Mouse (Mus musculus): ENCODE results near the gene Palm3. TPM values are rescaled to one million over a fixed set of nuclear protein-coding genes. Genes with fewer than 3 reads are reported as not detected.
"Not testable (repeated sequence)": the region's sequence is repeated elsewhere in the genome, so short reads cannot be mapped to it uniquely, and the experiment has no call there.

Palm3 gene
- polyA plus RNA-seq, 2 experiments from 2014 or later = 2.0 to 2.9 TPM

DNA sequence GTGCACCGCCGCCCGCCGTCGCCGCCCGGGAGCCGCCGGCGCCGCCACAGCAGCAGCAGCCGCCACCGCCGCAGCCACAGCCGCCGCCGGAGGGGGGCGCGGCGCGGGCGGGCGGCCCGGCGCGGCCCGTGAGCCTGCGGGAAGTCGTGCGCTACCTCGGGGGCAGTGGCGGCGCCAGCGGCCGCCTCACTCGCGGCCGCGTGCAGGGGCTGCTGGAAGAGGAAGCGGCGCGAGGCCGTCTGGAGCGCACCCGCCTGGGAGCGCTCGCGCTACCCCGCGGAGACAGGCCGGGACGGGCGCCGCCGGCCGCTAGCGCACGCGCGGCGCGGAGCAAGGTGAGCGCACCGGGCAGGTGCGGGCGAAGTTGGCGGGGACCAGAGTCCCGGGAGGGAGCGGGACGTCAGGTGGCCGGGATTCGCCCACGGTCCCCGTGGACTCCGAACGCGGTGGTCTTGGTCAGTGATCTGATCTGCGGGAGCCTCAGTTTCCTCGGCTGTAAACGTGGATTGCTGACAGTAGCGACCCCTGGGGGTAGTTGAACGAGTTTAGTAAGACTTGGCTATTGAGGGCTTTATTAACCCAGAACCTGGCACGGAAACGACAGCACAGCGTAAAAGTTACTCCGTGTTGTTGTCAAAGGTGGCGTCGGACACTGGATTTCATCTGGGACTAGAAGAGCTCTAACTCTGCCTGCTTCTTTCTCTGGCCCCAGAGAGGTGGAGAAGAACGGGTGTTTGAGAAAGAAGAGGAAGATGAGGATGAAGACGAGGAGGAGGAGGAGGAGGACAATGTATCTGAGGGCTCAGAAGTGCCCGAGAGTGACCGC, 22.8 kb upstream of the Palm3 start:
- peak; percentile 63 for ATAC-seq

DNA sequence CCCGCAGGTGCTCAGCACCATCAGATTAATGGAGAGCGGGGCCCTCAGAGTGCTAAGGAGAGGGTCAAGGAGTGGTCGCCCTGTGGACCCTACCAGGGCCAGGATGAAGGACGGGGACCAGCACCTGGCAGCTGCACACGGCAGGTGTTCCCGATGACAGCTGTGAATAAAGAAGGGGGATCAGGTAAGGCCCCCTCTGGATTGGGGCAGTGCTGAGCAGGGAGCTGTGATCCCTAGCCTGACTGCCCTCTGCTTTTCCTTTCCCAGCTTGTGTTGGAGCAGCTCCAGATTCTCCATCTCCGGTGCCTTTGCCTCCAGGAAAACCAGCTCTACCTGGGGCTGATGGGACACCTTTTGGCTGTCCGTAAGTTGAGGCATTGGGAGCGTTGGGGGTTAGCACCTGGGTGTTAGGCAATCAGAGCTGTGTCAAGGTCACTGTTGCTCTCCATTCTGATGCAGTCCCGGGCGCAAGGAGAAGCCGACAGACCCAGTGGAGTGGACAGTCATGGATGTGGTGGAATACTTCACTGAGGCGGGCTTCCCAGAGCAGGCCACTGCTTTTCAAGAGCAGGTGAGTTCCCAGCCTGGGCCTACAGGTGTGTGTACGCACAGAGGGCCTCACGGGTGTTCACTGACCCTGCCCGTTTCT, 22.1 kb upstream of the Palm3 start:
- ATAC-seq = no peak

DNA sequence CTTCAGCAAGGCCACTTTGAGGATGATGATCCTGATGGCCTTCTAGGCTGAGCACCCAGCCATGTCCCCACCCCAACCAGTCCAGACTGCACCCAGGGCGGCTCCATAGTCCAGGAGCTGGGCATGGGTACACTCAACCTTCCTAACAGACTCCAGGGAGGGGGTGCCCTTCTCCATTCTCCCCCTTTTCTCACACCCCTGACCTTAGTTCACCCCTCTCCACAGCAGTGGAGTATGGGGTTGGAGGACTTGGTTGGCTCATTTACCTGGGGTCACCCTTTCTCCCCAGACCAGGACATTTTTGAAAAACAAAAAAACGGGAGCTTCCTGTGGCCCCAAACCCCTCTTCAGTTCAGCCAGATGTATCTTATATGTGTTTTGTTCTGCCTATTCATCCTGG, 21.4 kb upstream of the Palm3 start:
- no peak for ATAC-seq

DNA sequence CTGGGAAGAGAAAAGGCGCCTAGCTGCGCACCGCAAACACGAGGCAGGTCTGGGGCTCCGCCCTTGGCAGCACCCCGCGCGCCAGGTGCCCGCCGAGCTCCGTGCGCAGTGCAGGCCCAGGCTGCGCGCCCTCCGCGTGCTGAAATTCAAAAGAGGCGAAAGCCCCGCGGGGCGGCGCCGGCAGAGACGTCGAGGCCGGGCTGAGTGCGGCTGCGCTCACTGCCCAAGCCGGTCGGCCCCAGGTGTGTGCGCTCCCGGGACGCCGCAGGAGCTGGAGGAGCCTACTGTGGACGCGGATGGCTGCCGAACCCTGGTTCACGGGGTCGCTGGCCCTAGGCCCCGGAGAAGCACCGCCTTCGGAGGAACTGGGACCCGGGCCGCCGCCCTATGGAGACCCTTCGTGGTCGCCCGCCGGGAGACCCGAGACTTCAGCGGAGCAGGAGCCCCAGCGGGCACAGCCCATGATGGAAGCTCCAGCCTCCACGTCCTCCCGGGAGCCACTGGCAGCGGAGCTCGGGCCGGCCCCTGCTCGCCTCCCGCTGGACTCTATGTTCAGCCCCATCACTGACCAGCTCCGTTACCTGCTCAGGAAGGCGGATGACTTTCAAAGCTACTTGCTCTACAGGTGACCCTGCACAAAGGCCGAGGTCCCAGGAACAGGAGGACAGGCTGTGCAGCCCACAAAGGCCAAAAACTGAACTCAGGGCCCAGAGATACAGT, 19.8 kb upstream of the Palm3 start, which contains the start of gene 1700067K01Rik:
1700067K01Rik (plus strand) TSS at position 222 of the 720 bp plus-strand sequence.
- no peak for ATAC-seq

DNA sequence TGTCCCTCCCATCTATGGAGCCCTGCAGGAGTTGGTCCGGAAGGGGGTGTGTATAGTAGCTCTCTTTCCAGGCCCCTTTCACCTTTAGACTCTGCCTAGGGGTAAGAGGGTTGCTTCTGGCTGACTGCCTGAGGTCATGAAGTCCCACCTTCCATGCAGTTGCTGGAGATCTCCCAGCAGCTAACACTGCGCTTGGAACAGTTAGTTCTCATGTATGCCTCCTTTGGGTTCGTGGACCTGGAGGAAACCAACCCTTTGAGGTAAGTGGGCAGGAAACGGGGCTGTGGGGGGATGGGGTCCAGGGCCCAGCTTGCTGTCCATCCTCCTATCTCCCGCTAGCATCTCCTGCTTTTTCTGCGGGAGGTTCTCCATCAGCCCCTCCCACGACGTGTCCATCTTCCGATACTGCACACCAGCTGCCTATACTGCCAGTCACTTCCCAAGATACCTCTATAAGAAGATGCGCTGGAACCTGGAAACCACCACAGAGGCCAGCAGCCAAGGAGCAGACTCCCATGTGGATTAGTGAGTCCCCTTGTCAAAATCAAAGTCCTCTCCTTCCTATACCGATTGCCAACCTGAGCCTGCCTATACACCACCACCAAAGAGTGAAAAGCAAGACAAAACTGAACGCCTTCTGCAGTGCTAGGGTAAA, 18.2 kb upstream of the Palm3 start:
- ATAC-seq = no peak

DNA sequence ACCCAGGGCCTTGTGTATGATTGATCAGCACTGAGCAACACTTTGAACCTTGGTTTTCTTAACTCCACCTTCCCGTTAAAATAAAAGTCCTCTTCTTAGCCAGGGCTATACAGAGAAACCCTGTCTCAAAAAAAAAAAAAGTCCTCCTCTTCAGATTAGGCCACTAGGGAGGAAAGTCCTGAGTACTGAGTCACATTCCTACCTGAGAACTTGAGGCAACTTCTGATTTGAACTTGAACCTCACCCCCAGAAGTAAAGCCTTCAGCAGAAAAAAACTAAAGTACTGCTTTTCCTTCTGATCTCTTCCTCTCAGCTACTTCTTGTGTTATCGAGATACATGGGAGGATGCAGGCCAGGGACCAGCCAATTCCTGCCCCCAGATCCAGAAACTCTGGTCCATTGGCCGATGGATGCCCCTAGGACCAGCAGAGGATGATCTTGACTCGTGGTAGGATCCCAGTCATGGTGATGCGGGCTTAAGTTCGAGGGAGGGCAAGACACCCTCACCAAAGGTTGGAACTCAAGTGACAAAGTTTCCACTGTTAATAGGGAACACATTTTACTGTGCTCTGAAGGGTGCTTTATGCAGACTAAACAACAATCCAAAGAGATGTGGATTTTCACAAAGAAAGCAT, 17.5 kb upstream of the Palm3 start:
- no peak for ATAC-seq

DNA sequence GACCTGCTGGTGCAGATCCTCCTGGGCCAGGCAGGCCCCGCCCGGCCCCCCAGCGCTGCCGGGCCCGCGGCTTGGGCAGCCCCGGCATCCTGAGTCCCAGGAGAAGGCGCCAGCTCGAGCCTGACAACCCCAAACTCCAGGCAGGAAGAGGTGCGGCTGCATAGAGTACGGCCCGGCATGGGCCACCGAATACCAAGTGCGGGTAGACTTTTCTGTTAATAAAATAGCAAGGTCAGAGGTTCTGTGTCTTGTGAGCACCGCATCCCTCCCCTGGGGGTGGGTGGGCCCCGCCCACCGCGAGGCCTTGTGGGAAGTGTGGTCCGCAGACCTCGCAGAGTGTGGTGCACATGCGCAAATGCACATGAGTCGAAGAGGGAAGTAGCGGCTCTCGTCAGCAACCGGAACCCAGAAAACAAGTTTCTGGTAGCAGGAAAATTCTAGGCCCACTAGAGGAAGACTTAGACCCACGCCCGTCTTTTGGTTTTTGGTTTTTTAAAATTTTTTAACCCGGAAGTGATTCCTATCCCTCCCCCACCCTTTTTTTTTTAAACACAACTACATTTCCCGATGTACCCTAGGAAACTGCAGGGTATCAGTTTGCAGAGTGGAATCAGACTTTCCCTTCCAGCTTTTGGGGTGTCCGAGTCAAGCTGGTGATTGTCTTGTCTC, 16.6 kb upstream of the Palm3 start:
- peak; percentile 97 for ATAC-seq

DNA sequence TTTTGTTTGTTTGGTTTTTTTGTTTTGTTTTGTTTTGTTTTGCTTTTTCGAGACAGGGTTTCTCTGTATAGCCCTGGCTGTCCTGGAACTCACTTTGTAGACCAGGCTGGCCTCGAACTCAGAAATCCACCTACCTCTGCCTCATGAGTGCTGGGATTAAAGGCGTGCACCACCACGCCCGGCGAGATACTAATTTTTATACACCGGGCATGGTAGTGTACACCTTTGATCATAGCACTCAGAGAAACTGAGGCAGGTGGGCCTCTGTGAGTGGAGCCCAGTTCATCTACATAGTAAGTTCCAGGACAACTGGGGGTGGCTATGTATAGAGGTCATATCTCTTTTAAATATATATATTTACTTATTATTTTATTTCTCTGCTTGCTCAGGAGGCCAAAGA, 15.8 kb upstream of the Palm3 start:
- not testable (repeated sequence) for ATAC-seq

DNA sequence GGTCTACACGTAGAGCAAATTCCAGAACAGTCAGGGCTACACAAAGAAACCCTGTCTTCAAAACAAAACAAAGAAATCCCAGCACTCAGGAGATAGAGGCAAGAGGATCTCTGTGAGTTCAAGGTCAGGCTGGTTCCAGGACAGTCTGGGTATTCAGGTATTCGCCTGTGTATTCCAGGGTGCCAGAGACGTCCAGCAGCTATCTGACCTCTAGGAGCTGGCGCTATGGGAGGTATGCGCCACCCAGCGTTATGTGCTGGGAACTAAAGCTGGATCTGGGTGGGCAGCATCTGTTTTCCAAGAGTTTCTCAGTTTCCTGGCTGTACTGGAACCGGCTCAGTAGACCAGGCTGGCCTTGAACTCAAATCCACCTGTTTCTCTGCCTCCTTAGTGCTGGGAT, 12.9 kb upstream of the Palm3 start:
- no peak for ATAC-seq

DNA sequence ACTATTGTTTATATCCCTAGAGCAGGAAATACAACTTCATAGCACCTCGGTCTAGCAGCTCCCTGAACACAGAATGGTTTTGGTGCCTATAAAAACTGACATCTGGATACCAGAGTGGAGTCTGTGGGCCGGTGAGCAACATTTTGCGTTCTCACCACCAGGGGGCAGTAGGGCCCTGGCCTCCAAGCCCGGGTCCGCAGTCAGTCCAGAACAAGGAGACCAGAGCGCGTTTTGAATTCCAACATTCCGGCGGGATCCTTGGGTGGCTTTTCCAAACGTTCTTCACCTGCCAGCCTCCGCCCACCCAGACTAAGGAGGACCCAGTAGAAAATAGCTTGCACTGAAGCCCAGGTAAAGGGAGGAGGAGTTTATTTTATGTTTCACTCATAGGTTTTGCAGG, 11.4 kb upstream of the Palm3 start:
- no peak for ATAC-seq

DNA sequence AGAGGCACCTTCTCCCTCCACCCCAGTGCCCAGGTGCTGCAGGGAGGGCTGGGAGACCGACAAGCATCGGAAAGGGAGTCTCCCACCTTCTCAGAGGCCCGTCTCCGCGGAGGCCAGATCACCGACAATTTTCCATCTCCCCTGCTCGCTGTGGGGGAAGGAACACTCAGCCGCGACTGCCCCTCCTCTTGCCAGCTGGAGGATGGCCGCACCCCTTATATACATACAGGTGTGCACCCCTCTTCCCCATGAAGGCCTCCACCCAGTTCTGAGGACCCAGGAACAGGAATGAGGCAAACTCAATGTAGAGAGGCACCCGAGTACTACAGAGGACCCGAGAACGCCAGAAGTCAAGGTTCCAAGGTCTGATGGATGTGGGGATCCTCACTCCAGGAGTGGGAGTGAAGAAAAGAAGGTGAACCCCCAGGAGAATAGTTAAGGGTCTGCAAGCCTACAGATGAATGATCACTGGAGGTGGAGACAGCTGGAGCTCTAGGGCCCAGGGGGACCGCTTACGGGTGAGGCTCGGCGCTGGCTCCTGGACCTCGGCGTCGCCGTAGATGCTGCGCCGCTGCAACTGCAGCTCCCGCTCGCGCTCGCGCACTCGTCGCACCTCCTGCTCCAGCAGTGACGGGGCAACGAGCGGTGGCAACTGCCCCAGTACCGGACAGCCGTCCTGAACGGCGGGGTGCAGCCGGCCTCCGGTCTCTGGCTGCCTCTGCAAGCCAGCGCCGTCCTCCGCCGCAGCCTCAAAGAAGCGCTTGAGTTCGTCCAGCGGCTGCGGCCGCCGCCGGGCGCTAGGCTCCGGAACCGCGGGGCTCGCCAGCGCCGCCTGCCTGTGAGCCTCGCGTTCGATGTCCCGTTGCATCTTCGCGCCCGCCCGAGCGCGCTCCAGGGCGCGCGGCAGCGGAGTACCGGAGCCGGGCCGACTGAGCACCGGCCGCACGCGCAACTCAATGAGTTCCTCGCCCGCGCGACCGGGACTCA, 10.4 kb upstream of the Palm3 start:
- peak; percentile 76 for ATAC-seq

DNA sequence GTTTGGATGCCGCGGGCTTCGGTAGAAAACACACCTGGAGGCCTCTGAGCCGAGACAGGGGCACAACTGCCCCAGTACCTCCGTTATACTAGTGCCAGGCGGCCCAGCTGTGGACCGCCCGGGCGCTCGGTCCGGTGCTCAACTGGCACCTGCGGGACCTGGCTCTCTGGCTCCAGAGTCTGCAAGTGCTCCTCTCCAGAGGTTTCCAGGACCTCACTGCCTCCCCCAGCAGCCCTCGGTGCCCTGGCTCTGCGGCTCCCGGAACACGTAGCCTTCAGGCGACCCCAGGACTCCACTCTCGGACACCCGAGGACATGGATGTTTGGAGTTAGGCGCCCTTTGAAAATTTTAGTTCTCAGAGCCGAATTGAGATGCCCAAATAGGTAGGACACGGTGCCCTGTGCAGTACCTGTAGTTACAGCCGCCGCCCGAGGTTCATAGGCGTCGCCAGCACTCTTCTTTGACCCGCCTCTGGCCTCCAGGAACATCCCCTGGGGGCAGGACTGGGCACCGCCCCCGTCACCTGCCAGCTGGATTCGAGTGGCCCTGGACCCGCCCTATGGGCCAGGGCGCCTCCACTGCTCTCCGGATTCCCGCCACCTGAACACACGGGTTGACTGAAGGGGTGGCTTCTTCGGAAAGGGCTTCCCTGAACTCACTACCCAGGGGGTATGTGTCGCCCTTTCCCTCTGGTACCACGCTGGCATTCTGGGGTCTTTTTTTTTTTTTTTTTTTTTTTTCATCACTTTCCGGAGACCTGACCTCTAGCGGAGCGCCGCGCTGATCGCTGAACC, 9.4 kb upstream of the Palm3 start, which contains the start of gene 2210011C24Rik:
2210011C24Rik (minus strand) TSS at position 467 of the 794 bp plus-strand sequence.
- ATAC-seq = peak; percentile 27

DNA sequence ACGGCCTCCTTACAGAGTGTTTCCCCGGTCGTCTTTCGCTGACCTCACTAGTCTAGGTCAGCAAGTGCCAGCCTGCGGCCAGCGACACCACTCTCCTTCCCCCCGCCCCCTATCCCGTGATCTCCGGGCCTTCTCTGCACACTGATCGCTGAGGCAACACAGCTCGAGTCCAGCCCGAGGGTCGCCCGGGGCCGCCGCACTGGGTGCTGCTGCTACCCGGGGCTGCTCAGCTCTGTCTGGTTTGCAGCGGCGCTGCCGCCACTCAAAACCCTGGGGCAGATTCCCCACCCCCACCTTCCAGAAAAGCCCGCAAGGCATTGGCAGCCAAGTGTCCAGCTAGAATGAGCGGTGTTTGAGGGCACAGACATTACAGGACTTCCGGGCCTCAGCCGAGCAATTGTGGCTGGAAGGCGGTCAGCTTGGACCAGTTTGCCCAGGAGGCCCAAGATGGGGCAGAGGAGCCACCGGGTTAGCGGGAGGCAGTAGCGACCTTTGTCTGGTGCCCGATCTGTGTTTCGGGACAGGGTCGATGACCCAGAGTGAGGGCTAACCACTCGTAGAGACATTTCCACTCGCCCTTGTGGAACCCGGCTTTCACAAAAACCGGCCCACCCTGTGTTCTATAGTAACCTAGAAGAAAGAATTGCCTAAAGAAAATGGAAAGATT, 8.6 kb upstream of the Palm3 start:
- ATAC-seq = no peak

DNA sequence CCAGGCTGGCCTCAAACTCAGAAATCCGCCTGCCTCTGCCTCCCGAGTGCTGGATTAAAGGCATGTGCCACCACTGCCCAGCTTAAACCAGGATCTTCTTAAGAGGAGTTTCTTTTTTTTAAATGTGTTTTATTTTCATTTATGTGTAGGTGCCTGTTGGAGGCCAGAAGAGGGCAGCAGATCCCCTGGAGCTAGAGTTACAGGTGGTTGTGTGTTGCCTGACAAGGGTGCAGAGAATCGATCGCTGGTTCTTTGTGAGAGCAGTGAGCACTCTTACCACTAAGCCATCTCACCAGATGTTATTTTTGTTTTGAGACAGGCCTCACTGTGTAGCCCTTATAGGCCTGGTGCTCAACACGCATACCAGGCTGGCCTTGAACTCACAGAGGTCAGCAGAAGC, 5.4 kb upstream of the Palm3 start:
- no peak for ATAC-seq

DNA sequence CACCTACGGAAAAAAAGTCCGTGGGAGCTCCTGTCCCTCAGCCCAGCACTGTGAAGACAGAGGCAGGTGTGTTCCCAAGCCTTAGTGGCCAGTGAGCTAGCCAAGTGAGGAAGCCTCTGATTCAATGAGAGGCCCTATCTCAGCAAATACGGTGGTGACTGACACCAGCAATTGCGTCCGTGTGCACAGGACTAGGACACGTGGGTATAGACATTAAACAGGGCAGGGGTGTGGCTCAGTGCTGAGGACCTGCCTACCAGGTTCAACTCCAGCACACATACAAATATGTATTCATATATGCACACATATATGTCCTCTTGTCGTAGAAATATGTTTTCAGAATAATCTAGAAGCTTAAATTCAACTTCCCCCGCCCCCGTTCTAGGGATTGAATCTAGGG, 1.5 kb upstream of the Palm3 start:
- peak; percentile 36 for ATAC-seq

DNA sequence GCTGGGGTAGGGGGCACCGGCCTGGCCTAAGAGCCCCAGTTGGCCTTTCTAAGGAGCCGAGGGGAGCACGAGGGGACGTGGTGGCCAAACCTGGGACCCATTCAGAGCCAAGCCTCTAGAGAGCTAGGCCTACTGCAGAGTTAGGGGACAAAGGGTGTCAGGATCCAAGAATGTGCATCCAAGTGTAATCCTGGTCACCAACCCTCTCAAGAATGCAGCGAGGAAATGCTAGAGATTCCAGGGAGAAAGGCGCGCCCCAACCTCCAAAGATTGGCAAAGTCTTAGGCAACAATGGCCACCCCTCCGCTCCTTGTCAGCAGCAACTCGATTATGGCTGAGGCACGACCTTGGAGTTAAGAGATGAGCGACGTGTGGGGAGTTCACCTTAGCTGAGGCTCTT, 298 bp downstream of the Palm3 start:
- no peak for ATAC-seq

DNA sequence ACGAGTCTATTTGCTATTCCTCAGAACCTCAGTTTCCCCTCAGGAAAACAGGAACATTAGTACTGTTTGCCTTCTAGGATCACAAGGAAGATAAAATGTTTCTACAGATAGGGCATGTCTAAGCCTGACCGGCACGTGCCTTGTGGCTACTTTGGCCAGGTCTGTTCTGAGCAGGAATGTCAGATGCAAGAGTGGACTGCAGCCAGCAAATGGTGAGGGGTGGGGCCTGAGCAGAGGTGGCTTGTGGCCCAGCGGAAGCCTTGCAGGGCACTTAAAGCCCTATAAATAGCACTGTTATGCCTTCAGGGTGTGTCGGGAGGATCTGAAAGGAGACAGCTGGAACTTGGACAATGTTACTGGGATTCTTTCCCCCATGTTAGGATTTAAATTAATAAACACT, 1.8 kb downstream of the Palm3 start:
- ATAC-seq = no peak

DNA sequence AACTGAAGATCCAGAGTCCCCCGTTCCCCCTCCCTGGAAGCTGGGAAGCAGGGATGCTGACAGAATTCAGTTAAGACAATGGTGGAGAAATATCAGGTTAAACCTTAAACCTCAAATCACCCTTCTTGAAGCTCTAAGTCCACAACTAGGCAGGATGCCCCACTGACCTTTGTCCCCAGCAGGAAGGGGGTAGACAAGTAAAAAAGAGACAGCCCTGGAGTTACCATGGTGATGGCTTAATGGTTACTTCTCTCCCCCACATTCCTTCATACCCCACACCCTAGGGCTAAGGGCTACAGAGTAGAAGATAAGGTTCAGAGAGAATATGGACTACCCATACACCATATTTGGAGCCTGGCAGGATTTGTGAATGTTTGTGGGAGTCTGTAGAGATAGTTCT, 2.4 kb downstream of the Palm3 start:
- ATAC-seq = no peak

DNA sequence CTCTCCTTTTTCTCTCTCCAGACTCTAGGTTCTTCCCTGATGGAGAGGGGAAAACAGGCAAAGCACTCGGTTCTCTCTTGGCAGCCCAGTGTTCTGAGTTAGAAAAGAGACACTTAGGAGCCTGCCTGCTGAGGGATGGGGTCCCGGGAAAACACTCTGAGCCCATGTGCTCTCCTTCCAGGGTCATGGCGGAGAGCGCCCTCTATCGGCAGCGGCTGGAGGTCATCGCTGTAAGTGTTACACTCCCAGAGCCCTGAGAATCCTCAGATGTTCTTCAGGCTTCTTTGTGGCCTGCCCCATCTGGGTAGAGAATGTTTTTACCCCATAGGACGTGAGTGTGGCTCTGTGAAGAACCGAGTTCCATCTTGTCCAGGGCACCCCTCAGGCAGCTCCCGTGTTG, 2.9 kb downstream of the Palm3 start:
- no peak for ATAC-seq

All from CD4-positive, CD25-positive, alpha-beta regulatory T cell, adult 4 months (primary cell).